Mouse (Mus musculus): ENCODE measurements at regions not wholly inside any gene's neighbourhood (a gene's known extent, or its start where the extent isn't known, plus 50 kb on each side); places are given as distances from the start of the nearest gene placed in this dataset.
A peak's percentile ranks its signal among the peaks of the same experiment; 100 is the strongest.

- no peak for DNase-seq (ENCODE audit: low spot score in 2 of 2)
Measured at GRCm38 (mm10) chr2:173334856-173335595, 58.7 kb upstream of the Pmepa1 start.

DNA sequence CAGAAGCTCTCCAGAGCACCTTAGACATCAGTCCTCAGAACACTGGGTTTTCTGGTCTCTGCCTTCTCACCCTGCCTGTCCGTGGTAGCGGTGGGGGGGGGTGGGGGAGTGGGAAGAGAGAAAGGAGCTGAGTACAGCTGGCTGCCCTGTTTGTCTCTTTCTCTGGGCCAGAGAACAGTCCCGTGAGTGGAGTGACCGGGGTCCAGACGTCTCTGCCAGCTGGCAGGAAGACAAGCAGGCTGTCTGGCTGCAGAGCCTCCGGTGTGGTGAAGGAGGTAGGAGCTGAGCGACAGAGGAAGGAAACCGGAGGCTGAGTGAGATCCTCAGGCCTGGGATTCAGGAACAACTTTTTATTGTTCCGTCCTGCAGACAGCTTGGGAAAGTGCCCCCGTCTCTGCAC lies 59.5 kb upstream of the Pmepa1 start:
- peak in 1 of 2 experiments; percentile 24 for DNase-seq (ENCODE audit: low spot score in 2 of 2)

GRCm38 (mm10) chr2:173337666-173338065 lies 61.3 kb upstream of the Pmepa1 start:
- DNase-seq (ENCODE audit: low spot score in 2 of 2), result no peak

DNA sequence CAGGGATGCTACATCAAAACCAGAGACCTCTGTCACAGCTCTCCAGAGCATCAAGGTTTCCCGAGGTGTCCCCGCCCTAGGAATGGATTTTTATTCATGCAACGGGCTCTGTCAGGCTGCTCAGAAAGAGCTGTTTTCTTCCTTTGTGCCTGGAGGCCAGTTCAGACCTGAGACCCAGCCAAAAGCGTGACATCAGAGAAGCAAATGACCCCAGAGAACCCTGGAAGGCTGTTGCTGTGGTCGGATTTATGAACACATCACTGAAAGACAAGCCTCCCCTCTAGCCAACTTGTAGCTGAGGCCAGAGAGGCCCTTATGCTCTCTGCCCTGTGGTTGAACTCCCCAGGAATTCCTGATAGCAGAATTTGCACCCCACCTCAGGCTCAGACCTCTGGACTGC lies 62.3 kb upstream of the Pmepa1 start:
- no peak for DNase-seq (ENCODE audit: low spot score in 2 of 2)

DNA sequence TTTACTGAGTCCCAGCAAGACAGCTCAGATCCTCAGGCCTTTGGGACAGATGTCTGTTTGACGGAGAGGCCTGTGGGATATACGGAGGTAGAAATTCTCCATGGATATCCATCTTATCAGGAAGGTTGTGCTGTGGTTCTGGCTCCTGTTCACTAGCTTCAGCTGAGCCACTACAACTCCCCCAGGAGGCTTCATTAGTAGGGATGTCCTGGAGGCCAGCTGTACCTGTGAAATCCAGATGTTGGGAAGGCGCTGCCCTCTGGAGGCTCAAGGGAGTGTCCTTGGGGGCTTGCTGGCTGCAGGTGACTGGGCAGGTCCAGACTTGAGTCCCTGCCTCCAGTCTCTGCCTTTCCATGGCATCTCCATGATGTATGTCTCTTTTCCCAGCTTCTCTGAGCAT lies 62.9 kb upstream of the Pmepa1 start:
- no peak for DNase-seq (ENCODE audit: low spot score in 2 of 2)

GRCm38 (mm10) chr2:173340044-173340601 lies 63.8 kb upstream of the Pmepa1 start:
- DNase-seq (ENCODE audit: low spot score in 2 of 2), result no peak

DNA sequence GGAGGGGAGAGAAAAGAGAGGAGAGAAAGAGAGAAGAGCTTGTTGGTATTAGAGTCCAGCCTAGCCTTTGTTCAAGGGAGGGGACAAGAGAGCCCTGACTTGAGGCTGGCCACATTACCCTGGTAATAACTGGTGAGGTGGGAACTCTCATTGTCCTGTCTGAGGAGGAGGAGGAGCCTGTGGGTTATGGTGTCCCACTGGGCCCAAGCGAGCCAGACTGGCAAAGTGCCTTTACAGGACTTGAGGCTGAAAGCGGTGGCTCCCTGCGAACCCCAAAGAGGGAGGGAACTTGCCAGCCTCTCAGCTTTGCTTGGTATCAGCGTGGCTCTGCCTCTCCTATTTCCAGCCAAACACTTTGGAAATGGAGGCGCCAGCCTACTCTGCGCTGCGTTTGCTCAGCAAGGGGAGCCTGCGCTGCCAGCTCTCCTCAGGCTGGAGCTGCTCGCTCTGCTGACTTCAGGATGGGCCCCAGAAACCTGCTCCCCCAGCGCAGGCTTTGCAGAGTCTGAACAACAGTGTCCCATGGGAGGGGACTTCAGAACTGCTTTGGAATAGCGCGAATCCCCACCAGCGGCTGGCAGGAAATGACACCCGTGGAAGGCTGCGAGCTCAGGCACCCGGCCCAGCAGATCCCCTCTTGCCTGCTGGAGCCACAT lies 66.4 kb upstream of the Pmepa1 start:
- no peak for DNase-seq (ENCODE audit: low spot score in 2 of 2)

DNA sequence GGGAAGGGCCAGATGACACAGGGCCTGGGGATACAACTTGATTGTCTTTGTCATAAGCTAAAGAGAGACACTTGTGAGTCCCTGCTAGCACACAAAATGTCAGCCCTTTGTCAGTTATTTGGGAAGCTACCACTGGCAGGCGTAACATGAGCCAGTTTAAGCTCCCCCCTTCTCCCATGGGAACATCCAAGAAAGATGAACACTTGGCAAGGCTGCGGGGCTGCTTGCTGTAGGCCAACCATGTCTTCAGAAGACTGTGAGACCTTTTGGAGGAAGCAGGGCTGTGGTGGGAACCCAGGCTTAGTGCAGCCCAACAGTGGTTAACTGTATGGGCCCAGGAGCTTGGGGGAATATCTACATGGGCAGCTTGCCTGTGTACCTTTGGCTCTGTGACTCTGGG lies 67.3 kb upstream of the Pmepa1 start:
- no peak for DNase-seq (ENCODE audit: low spot score in 2 of 2)

GRCm38 (mm10) chr2:173344221-173344620 lies 67.9 kb upstream of the Pmepa1 start:
- no peak for DNase-seq (ENCODE audit: low spot score in 2 of 2)

DNA sequence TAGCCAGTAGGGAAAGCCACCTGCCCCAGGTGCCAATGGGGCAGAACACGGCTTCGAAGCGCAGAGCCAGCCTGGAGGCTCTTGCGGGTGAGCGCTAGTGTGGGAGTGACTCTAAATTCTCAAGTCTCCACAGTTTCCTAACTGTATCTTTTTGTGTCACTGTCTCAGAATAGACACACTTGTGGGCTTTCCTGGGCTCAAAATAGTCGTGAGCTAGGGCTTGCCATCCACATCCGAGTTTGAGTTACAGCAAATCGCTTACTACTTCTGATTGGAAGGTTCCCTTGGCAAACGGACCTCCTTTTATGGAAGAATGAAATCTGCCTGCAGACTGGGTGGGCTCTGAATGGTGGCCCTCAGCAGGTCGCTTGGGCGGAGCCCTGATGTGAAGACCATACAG lies 71.0 kb upstream of the Pmepa1 start:
- DNase-seq (ENCODE audit: low spot score in 2 of 2), result no peak

- DNase-seq (ENCODE audit: low spot score in 2 of 2), result no peak
Measured at GRCm38 (mm10) chr2:173348757-173349156, 72.4 kb upstream of the Pmepa1 start.

- DNase-seq (ENCODE audit: low spot score in 2 of 2), result no peak
Measured at GRCm38 (mm10) chr2:173349510-173349909, 73.2 kb upstream of the Pmepa1 start.

DNA sequence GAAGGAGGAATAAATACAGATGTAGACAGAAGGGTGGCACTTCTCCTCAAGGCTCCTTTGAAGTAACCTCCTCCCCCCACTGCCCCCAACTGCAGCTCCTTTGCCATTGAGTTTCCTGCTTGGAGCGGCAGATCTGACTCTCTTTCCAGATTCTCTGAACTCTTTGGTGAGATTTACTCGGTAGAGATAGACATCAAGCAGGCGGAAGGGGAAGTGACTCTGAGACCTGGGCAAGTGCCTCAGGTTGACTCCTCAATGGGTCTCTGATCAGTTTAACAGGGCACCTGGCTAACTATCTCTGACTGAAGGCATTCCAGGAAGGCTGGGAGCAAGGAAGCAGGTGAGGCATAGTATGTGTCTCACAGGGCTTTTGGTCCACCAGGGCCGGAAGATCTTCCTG lies 73.6 kb upstream of the Pmepa1 start:
- no peak for DNase-seq (ENCODE audit: low spot score in 2 of 2)

DNA sequence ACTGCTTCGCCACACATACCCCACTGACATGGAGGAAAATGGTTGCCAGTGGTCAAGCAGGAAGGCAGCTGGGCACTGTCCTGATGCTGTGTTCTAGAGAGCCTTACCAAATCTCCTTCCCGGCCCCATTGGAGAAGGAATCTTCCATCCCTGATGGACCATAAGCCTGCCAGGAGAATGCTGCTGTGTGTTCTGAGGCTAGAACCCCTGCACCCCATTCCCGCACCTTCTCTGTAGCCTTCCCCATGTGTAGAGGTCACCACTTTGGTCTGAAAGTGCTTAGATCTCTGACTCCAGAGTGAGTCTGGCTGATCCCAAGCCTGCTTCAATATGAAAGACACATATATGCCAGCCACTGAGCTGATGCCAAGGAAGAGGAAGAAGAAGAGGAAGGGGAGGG lies 74.1 kb upstream of the Pmepa1 start:
- DNase-seq (ENCODE audit: low spot score in 2 of 2), result no peak

DNA sequence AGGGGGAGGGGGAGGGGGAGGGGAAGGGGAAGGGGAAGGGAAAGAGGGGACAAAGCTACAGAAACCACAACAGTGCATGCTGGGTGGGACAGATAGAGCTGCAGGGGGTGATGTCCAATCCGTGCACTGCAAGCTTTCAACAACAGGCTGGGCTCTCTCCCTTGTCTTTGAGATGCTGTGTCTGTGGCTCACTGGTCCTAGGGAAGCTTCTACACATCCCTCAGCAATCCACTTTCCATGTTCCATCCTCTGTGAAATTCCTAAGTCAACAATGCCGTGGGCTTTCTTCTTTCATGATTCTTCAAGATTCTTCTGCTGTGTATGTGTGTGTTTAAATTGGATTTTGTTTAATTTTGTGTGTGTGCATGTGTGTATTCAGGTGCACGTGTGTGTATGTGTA lies 74.5 kb upstream of the Pmepa1 start:
- no peak for DNase-seq (ENCODE audit: low spot score in 2 of 2)

DNA sequence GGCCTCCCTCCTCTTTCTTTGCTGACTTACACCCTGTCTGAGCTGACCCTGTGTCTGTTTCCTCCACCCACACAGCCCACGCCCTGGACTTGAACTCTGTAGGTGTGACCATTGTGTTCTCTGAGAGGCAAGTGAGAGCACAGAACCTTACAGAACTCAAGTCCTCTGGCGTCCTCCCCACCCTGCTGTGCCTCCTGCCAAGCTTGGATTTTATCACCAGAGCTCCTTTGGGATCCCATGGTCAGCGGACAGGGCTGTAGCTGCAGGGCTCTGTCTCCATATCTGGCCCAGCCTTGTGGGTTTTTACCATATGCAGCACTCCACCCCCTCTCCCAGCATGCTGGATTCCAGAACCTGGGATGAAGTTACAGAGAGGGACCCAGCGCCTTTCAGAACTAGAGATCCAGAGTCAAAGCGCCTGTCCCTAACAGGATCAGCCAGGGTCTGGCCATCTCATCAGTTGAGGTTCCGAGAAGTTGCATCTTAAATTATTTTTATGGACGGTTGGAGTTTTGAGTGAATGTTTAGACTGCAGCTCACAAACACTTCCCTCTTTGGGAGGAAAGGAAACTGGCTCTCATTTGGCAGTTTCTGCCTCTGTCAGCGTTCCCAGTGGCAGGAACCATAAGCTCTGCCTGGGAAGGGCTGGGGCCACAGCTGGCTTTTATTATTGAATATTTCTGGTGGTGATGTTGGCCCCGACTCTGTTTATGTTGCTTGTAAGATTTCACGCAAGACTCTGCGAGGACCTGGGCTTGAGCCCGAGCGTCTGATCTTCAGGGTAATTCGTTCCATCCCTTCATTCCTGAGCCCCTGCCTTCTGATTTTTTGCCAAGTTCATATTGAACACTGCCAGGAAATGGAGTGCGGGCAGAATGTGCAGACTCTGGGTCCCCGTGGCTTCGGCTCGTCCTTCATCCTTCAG lies 75.8 kb upstream of the Pmepa1 start:
- DNase-seq (ENCODE audit: low spot score in 2 of 2), result no peak

- DNase-seq (ENCODE audit: low spot score in 2 of 2), result no peak
Measured at GRCm38 (mm10) chr2:173352756-173353139, 76.4 kb upstream of the Pmepa1 start.

GRCm38 (mm10) chr2:173353435-173354241 lies 77.3 kb upstream of the Pmepa1 start:
- DNase-seq (ENCODE audit: low spot score in 2 of 2), result no peak

GRCm38 (mm10) chr2:173356786-173357185 lies 80.5 kb upstream of the Pmepa1 start:
- DNase-seq (ENCODE audit: low spot score in 2 of 2), result no peak

- no peak for DNase-seq (ENCODE audit: low spot score in 2 of 2)
Measured at GRCm38 (mm10) chr2:173365441-173366166, 89.3 kb upstream of the Pmepa1 start.
